Mouse (Mus musculus): ENCODE data around the gene Scn5a.

Gene Scn5a

GRCm38 (mm10) chr9:119504981-119505658, 73.7 kb downstream of the Scn5a start:
- DNase-seq (ENCODE audit: low spot score) = no peak

GRCm38 (mm10) chr9:119503613-119504012, 75.2 kb downstream of the Scn5a start:
- no peak for DNase-seq (ENCODE audit: low spot score)

GRCm38 (mm10) chr9:119498885-119499284, 79.9 kb downstream of the Scn5a start:
- no peak for DNase-seq (ENCODE audit: low spot score)

- DNase-seq (ENCODE audit: low spot score) = no peak
These were observed 80.6 kb downstream of the Scn5a start for GRCm38 (mm10) chr9:119498247-119498607.

GRCm38 (mm10) chr9:119497546-119498246, 81.1 kb downstream of the Scn5a start:
- DNase-seq (ENCODE audit: low spot score) = no peak

- no peak for DNase-seq (ENCODE audit: low spot score)
These were observed 81.9 kb downstream of the Scn5a start for GRCm38 (mm10) chr9:119496960-119497359.

GRCm38 (mm10) chr9:119496354-119496753, 82.5 kb downstream of the Scn5a start:
- DNase-seq (ENCODE audit: low spot score) = no peak

GRCm38 (mm10) chr9:119484868-119485267, 93.9 kb downstream of the Scn5a start:
- no peak for DNase-seq (ENCODE audit: low spot score)

GRCm38 (mm10) chr9:119484420-119484819, 94.4 kb downstream of the Scn5a start:
- DNase-seq (ENCODE audit: low spot score) = no peak

- no peak for DNase-seq (ENCODE audit: low spot score)
These were observed 95.1 kb downstream of the Scn5a start for GRCm38 (mm10) chr9:119483554-119484353.

- DNase-seq (ENCODE audit: low spot score) = no peak
These were observed 97.2 kb downstream of the Scn5a start for GRCm38 (mm10) chr9:119481612-119482011.

GRCm38 (mm10) chr9:119479297-119479696, 99.5 kb downstream of the Scn5a start:
- DNase-seq (ENCODE audit: low spot score) = no peak

GRCm38 (mm10) chr9:119478345-119478744, 100.5 kb downstream of the Scn5a start:
- no peak for DNase-seq (ENCODE audit: low spot score)

- DNase-seq (ENCODE audit: low spot score) = no peak
These were observed 101.1 kb downstream of the Scn5a start for GRCm38 (mm10) chr9:119477754-119478153.

GRCm38 (mm10) chr9:119474717-119475611, 103.9 kb downstream of the Scn5a start:
- no peak for DNase-seq (ENCODE audit: low spot score)

GRCm38 (mm10) chr9:119473608-119474164, 105.1 kb downstream of the Scn5a start:
- no peak for DNase-seq (ENCODE audit: low spot score)

- no peak for DNase-seq (ENCODE audit: low spot score)
These were observed 105.8 kb downstream of the Scn5a start for GRCm38 (mm10) chr9:119473011-119473410.

- no peak for DNase-seq (ENCODE audit: low spot score)
These were observed 106.4 kb downstream of the Scn5a start for GRCm38 (mm10) chr9:119472412-119472918.

GRCm38 (mm10) chr9:119469691-119470353, 109.0 kb downstream of the Scn5a start:
- DNase-seq (ENCODE audit: low spot score) = no peak

GRCm38 (mm10) chr9:119465595-119465994, 113.2 kb downstream of the Scn5a start:
- peak; percentile 33 for DNase-seq (ENCODE audit: low spot score)

- no peak for DNase-seq (ENCODE audit: low spot score)
These were observed 113.8 kb downstream of the Scn5a start for GRCm38 (mm10) chr9:119465056-119465455.

All from ovary, postnatal 14 days (tissue).